Mouse (Mus musculus): ENCODE data around the gene Chkb. TPM values are rescaled to one million over a fixed set of nuclear protein-coding genes. Genes with fewer than 3 reads are reported as not detected.

Gene Chkb
- polyA plus RNA-seq (2015; fragmentation: Nextera tagmentation; extraction: Ambion mirVana) = 79.7 and 81.4 TPM in 2 replicates

DNA sequence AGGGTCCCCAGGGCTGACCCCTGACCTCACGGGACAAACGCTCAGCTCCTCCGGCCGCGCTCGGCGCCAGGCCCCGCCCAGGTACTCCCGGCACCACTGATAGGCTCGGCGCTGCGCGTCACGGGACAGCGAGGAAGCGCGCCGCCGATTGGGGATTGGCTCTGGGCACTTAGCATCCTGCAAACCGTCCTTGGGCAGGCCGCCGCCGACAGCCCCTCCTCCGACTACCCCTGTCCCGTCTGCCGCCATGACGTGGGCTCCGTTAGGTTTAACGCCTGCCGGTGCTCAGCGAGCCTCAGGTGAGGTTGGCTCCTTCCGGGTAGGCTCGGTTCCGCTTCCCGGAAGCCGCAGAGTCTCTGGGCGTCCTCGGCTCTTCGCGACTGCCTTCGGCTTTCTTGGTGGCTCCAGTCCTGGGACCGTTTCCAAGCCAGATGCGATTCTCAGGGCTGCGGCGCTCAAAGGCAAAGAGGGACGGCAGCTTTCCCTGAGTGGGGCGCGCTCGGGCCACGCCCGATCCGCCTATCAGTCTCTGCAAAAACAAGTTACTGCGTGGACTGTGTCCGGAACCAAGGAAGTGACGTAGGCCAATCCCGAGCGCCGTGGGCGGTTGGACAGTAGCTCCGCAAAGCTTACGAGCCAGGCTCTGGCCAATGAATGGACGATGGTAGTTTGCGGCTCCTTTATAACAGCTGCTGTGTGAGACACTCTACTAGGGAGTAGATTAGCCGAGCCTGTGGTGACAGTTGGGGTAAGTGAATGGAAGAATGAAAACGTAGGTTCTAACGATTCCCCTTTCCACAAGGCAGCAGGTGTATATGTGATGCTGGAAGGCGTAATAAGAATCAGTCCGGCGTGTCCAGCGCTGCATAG, at the start of gene Chkb, which contains the start of the genes C730034F03Rik and Gm44502:
Gene Chkb (minus strand): TSS at position 557 of the 870 bp plus-strand sequence.
Gene C730034F03Rik (plus strand): TSS at position 238 of the 870 bp plus-strand sequence.
Gene Gm44502 (minus strand): TSS at position 345 of the 870 bp plus-strand sequence.
- Histone ChIP-seq H3K4me1 (replicated peaks) (peaks cover 25% of the 10 kb centered on the region), H3K27me3 (no peaks in the 10 kb centered on the region), H3K4me2 (replicated peaks) (peak within 1 kb of the TSS; percentile 93), H3K36me3 (peaks cover 28% of the 10 kb centered on the region), H3K9me3 (no peaks in the 10 kb centered on the region), H3K27ac (peak within 1 kb of the TSS; percentile 93), H3K4me3 (replicated peaks) (peak within 1 kb of the TSS; percentile 60), H3K9ac (replicated peaks) (peak within 1 kb of the TSS; percentile 84)
- peak; percentile 95 for ATAC-seq
- WGBS = under 1% methylated on average over 69 of the region's 70 CpGs

DNA sequence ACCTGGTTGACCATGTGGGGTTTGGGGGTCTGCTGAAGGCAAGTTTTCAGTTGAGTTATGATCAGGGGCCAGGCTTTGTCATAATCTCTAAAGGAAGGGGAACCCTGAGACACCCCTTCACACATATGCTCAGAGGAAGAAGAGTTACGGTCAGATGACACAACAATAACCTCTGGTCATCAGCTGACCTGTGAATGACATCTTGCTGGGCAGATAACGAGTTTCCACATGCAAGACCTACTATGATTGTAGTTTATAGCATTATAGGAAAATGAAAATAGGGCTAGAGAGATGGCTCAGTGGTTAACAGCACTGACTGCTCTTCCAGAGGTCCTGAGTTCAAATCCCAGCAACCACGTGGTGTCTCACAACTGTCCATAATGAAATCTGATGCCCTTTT, 48.9 kb upstream of the Chkb start:
- WGBS = 83% methylated on average over 3 of the region's 3 CpGs
- H3K36me3 ChIP-seq = no peaks in the 10 kb centered on the region
- no peak overlapping the region for H3K9ac ChIP-seq (replicated peaks)
- no peak for ATAC-seq
- no peak overlapping the region for H3K4me2 ChIP-seq (replicated peaks)
- H3K4me1 ChIP-seq (replicated peaks) = peaks cover 17% of the 10 kb centered on the region
- no peak overlapping the region for H3K27ac ChIP-seq
- no peak overlapping the region for H3K4me3 ChIP-seq (replicated peaks)
- H3K27me3 ChIP-seq = peaks cover 5% of the 10 kb centered on the region; the same call in 1 of the 2 replicates
- H3K9me3 ChIP-seq = peaks cover 3% of the 10 kb centered on the region; the same call in 1 of the 2 replicates

DNA sequence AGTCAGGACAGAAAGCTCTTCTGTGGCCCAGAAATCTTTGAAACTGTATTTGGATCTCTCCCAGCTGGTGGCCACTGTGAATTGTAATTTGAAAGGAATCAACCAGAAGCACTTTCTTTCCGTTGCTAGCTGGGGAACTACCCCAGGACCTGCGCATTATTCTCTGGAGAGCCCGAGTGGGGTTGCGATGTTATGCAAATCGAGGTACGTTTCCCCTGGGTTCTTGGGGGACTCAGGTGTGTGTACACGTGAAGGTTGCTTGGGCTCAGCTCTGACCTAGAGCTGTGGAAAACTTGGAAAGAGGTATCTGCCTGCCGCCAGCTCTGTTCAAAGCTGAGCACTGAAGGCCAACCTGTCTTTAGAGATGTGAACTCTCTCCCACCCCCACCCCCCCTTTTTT, 48.1 kb upstream of the Chkb start:
- no peak overlapping the region for H3K4me2 ChIP-seq (replicated peaks)
- H3K27me3 ChIP-seq = peaks cover 5% of the 10 kb centered on the region; the same call in 1 of the 2 replicates
- no peak overlapping the region for H3K4me3 ChIP-seq (replicated peaks)
- H3K4me1 ChIP-seq (replicated peaks) = peaks cover 17% of the 10 kb centered on the region
- H3K27ac ChIP-seq = no peak overlapping the region
- ATAC-seq = no peak
- WGBS = 46% methylated on average over 8 of the region's 8 CpGs
- no peak overlapping the region for H3K9ac ChIP-seq (replicated peaks)
- H3K9me3 ChIP-seq = peaks cover 3% of the 10 kb centered on the region; the same call in 1 of the 2 replicates
- no peaks in the 10 kb centered on the region for H3K36me3 ChIP-seq

DNA sequence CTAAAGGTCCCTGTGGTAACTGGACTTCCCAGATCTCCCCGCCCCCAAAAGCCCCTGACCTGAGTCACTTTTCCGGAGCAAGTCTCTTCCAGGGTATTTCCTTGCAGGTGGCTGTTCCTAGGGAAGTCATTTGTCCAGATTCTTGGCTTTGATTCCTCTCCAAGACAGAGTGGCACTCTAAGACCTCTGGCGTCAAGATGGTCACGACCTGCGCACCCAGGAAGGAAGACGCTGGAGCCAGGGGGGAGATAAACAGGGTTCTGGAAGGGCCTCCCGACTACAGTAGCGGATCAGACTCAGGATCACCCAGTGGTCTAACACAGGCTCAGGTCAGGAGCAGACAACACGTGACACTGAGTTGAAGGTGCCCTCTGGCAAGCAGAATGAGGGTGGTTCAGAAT, 47.4 kb upstream of the Chkb start, which contains the start of gene Arsa:
Gene Arsa (minus strand): TSS at position 335 of the 401 bp plus-strand sequence.
- Histone ChIP-seq H3K27ac (peak within 1 kb of the TSS; percentile 77), H3K4me1 (replicated peaks) (peaks cover 17% of the 10 kb centered on the region), H3K27me3 (peaks cover 5% of the 10 kb centered on the region; the same call in 1 of the 2 replicates), H3K9ac (replicated peaks) (peak within 1 kb of the TSS; percentile 70), H3K4me2 (replicated peaks) (peak within 1 kb of the TSS; percentile 84), H3K36me3 (no peaks in the 10 kb centered on the region), H3K9me3 (peaks cover 3% of the 10 kb centered on the region; the same call in 1 of the 2 replicates), H3K4me3 (replicated peaks) (peak within 1 kb of the TSS; percentile 62)
- WGBS = 35% methylated on average over 9 of the region's 9 CpGs
- ATAC-seq = no peak

DNA sequence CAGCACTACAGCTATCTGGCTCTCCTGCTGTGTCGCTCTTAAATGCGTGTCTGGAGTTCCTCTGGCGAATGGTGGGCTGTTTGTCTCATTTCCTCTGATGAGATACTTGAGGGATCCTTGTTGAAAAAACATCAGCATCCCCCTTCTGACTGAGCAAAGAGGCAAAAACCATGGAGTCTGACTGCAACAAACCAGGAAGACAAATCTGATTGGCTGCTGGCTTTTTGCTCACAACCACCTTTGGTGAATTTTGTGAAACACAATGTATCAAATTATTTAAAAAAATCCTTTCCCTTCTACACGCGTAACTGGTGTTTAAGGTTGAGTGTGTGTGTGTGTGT, 46.7 kb upstream of the Chkb start:
- Histone ChIP-seq H3K27ac (peak overlapping the region; percentile 77), H3K4me3 (replicated peaks) (peak overlapping the region; percentile 62), H3K27me3 (peaks cover 5% of the 10 kb centered on the region; the same call in 1 of the 2 replicates), H3K36me3 (no peaks in the 10 kb centered on the region), H3K9ac (replicated peaks) (peak overlapping the region; percentile 70), H3K4me2 (replicated peaks) (peak overlapping the region; percentile 84), H3K9me3 (no peaks in the 10 kb centered on the region), H3K4me1 (replicated peaks) (peaks cover 17% of the 10 kb centered on the region)
- no peak for ATAC-seq
- 9% methylated on average over 5 of the region's 5 CpGs for WGBS

DNA sequence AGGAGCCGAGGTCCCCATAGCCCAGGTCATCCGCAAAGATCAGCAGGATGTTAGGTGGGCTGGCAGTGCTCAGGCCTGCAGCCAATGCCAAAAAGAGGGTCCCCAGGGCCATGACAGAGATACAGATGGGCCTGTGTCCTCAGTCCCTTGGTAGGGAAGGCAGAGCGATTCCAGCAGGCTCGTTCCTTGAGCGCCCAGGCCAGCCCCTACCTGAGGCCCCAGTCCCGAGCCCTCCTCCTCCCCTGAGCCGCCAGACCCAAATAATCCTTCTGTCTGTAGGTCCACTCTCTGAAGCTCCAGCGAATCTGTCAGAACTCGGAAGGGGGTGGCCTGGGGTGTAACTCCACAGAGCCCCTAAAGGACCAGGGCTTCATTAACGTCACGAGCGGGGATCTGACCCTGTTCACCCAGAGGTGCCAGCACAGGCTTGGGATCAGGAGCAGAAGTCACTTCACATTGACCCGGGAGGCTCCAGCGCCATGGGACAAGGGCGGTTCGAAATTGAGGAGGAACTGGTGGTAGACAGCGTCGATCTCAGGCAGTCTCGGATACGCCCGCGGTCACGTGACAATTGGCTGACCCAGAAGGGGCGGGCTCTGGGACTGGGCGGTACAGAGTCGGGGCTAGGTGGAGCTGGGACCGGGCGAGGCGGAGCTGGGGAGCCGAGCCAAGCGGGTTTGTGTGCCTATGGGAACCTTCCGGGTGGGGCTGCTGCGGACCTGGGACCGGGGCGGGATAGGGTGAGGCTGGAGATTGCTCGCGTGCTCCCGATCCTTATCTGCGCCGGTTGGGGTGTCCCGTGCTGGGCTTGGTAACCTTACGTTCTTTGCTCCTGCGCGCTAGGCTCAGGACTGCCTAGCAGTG, 46.1 kb upstream of the Chkb start:
- Histone ChIP-seq H3K36me3 (no peaks in the 10 kb centered on the region), H3K27me3 (peaks cover 5% of the 10 kb centered on the region; the same call in 1 of the 2 replicates), H3K4me2 (replicated peaks) (peak overlapping the region; percentile 84), H3K4me3 (replicated peaks) (peak overlapping the region; percentile 62), H3K9ac (replicated peaks) (peak overlapping the region; percentile 70), H3K9me3 (no peaks in the 10 kb centered on the region), H3K4me1 (replicated peaks) (peaks cover 17% of the 10 kb centered on the region), H3K27ac (peak overlapping the region; percentile 77)
- peak; percentile 98 for ATAC-seq
- WGBS = 9% methylated on average over 44 of the region's 44 CpGs

DNA sequence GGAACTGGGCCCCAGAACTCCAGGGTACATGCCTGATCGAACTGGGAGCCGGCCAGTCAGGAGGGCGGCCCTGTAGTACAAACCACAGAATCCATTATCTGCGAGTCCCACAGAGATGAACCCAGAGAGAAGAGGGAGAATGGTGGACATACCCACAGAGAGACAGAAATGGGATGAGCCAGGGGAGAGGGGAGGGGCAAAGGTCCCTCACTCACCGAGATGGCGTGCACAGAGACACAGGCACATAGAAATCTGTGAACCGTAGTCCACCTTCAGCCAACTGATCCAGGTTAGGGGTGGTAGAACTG, 45.5 kb upstream of the Chkb start:
- Histone ChIP-seq H3K27me3 (peaks cover 5% of the 10 kb centered on the region; the same call in 1 of the 2 replicates), H3K4me2 (replicated peaks) (peak overlapping the region; percentile 84), H3K27ac (no peak overlapping the region), H3K36me3 (no peaks in the 10 kb centered on the region), H3K4me1 (replicated peaks) (peaks cover 17% of the 10 kb centered on the region), H3K9me3 (no peaks in the 10 kb centered on the region), H3K9ac (replicated peaks) (peak overlapping the region; percentile 70), H3K4me3 (replicated peaks) (peak overlapping the region; percentile 62)
- WGBS = 87% methylated on average over 7 of the region's 7 CpGs
- no peak; the same call in 1 of the 2 replicates for ATAC-seq

DNA sequence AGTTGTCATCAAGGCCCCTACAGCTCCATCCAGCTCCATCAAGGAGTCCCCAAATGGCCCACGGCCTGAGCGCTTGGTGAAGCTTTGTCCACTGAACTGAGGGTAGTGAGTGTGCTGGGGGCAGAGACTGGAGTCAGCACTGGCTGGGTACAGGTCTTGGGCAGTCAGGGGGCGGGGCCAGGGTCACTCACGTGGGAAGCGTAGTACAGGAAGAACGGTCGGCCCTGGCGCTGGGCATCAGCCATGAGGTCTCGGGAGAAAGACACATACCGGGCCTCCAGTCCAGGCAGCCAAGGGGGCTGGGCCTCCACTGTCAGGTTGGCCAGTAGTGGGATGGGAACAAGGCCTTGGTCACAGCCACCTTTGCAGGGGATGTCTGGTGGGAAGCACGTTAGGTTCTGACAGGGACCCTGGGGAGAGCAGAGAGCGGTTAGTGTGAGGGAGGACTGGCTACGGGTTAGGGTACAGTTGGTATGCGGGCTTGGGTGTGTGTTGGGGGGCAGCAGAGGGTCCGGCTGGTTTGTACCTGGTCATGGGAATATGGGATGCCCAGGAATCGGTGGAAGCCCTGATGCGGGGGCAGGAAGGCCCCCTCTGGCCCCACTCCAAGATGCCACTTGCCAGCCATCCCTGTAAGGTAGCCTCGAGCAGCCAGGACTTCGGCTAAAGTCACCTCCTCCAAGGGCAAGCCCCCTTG, 45.0 kb upstream of the Chkb start:
- H3K27me3 ChIP-seq = peaks cover 5% of the 10 kb centered on the region; the same call in 1 of the 2 replicates
- H3K27ac ChIP-seq = no peak overlapping the region
- no peak overlapping the region for H3K4me3 ChIP-seq (replicated peaks)
- H3K9me3 ChIP-seq = no peaks in the 10 kb centered on the region
- H3K9ac ChIP-seq (replicated peaks) = no peak overlapping the region
- WGBS = 95% methylated on average over 19 of the region's 19 CpGs
- ATAC-seq = no peak
- H3K4me2 ChIP-seq (replicated peaks) = peak overlapping the region; percentile 84
- H3K4me1 ChIP-seq (replicated peaks) = peaks cover 17% of the 10 kb centered on the region
- no peaks in the 10 kb centered on the region for H3K36me3 ChIP-seq

DNA sequence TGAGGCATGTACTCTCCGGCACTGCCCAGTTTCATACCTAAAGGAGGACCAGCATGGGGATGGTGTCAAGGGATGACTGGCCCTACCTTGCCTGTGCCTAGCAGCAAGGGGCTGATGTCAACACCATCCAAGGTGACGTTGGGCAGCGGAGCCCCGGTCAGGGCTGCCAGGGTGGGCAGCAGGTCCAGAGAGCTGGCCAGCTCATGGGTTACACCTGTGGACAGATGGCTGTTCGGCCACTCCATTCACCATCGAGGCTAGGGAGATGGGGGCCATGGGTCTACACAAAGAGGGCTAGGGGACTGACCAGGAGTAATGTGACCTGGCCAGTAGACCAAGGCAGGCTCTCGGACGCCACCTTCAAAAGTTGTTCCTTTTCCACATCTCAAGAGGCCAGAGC, 44.2 kb upstream of the Chkb start:
- H3K4me2 ChIP-seq (replicated peaks) = no peak overlapping the region
- H3K27ac ChIP-seq = no peak overlapping the region
- no peaks in the 10 kb centered on the region for H3K36me3 ChIP-seq
- 96% methylated on average over 8 of the region's 8 CpGs for WGBS
- H3K4me1 ChIP-seq (replicated peaks) = peaks cover 17% of the 10 kb centered on the region
- H3K4me3 ChIP-seq (replicated peaks) = no peak overlapping the region
- H3K9me3 ChIP-seq = no peaks in the 10 kb centered on the region
- no peak for ATAC-seq
- H3K9ac ChIP-seq (replicated peaks) = no peak overlapping the region
- peaks cover 5% of the 10 kb centered on the region; the same call in 1 of the 2 replicates for H3K27me3 ChIP-seq

DNA sequence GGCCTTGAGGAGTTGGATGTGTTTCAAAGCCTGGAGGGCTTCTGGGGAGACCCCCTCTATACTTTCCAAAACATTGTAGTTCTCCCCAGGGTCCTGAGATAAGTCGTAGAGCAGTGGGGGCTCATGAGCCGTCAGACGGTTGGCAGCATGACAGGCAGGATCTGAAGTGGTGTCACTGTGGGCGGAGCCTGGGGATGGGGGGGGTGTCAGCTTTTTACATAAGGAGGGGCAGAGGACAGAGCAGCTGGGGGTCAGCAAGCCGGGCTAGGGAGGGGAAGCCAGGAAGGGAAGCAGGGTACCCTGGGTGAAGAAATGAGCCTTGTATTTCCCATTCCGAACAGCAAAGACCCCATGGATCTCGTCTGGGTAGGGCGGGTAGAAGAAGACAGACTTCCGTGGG, 43.7 kb upstream of the Chkb start:
- Histone ChIP-seq H3K4me2 (replicated peaks) (no peak overlapping the region), H3K27ac (no peak overlapping the region), H3K4me1 (replicated peaks) (peaks cover 17% of the 10 kb centered on the region), H3K9ac (replicated peaks) (no peak overlapping the region), H3K36me3 (no peaks in the 10 kb centered on the region), H3K9me3 (no peaks in the 10 kb centered on the region), H3K4me3 (replicated peaks) (no peak overlapping the region), H3K27me3 (peaks cover 5% of the 10 kb centered on the region; the same call in 1 of the 2 replicates)
- 82% methylated on average over 9 of the region's 9 CpGs for WGBS
- no peak for ATAC-seq

DNA sequence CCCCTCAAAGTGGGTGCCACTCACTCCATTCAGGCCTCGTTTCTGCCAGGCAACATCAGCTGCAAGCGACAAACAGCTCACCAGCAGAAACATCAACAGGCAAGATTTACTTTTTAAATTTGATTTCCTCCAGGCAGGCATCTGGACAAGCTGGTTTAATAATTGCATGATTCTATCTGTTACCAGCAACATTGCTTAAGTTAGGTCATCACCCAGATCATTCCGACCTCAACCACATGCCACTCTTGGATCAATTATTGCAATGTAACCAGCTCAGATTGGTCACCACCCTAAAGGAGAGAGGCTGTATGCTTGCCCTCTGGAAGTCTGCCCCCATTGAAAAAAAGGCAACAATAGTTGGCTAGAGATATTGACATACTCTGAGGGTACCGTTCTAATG, 41.8 kb upstream of the Chkb start:
- WGBS = 91% methylated on average over 4 of the region's 4 CpGs
- Histone ChIP-seq H3K27ac (no peak overlapping the region), H3K4me1 (replicated peaks) (peaks cover 12% of the 10 kb centered on the region), H3K9ac (replicated peaks) (no peak overlapping the region), H3K4me2 (replicated peaks) (no peak overlapping the region), H3K9me3 (no peaks in the 10 kb centered on the region), H3K36me3 (no peaks in the 10 kb centered on the region), H3K27me3 (no peaks in the 10 kb centered on the region), H3K4me3 (replicated peaks) (no peak overlapping the region)
- no peak for ATAC-seq
